Mouse (Mus musculus): ENCODE results near the gene Gpatch11.
"Not testable (repeated sequence)": the region's sequence is repeated elsewhere in the genome, so short reads cannot be mapped to it uniquely, and the experiment has no call there.

Gpatch11 gene

GRCm38 (mm10) chr17:78834856-78835835, at the start of gene Gpatch11, which contains the start of gene Heatr5b:
TSS of gene Gpatch11 (plus strand) at chr17:78835567.
TSS of gene Heatr5b (minus strand) at chr17:78835364.
- DNase-seq (ENCODE audit: low spot score), result peak; percentile 98

- DNase-seq (ENCODE audit: low spot score), result not testable (repeated sequence)
Observed at GRCm38 (mm10) chr17:78788273-78788672, 47.1 kb upstream of the Gpatch11 start.

DNA sequence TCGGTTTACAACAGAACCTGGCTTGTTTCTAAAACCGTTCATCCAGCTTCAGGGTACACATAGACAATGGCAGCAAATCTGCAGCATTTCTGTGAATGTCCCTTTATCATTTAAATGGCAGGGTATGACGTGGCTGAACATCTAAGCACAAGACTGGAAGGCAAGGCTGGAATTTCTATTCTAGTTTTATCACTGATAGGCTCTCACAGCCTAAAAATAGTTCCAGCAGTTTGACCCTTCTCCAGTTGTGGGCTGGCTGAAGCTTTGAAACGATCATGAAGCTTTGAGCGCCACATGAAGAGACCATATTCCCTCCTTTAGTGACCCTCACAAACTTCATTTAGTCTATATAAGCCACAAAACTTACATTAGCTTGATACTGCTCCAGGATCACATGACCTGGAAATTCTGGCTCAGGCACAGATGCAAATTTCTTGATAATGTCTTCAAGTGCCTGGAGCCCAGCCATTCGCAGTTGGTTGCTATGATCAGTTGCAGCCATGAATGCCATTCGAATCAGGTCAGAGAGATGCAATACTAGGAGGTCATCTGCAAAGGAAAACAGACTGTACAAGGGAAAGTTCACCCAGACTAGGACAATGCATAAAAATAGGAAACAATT, 44.2 kb upstream of the Gpatch11 start:
- no peak for DNase-seq (ENCODE audit: low spot score)

GRCm38 (mm10) chr17:78791690-78792070, 43.7 kb upstream of the Gpatch11 start:
- DNase-seq (ENCODE audit: low spot score), result no peak

DNA sequence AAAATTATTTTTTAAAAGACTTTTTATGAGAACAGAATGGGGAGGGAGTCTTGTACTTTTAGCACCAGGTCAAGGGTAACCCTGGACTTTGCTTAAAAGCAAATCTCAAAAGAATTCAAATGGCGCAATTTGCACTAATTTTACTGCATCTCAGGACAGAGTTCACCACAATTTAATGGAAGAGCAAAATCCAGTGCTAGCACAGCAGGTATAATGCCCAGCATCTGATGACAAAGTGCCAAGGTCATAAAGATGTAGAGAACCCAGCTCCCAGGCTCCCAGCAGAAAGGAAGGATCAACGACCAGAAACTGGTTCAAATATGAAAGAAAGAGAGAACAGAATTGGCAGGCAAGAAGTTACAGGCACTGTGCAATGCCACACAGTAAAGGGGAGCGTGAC, 43.2 kb upstream of the Gpatch11 start:
- no peak for DNase-seq (ENCODE audit: low spot score)

DNA sequence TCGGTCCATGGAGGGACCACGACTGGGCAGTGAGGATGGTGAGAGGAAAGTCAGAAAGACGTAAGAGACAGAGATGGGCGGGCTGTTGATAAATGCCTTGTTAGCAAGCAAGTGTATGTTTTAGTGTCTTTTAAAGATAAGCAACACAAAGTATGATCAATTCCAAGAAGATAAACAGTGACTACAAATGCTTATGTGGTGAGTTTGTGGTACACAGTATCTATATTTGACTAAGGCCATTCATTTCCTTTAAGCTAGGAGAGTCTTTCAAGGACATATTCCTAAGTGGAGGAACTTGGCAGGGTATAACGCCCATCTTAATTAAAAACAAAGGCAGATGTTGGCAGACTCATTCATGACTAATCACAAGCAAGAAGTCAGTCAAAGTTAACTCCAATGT, 41.0 kb upstream of the Gpatch11 start:
- no peak for DNase-seq (ENCODE audit: low spot score)

DNA sequence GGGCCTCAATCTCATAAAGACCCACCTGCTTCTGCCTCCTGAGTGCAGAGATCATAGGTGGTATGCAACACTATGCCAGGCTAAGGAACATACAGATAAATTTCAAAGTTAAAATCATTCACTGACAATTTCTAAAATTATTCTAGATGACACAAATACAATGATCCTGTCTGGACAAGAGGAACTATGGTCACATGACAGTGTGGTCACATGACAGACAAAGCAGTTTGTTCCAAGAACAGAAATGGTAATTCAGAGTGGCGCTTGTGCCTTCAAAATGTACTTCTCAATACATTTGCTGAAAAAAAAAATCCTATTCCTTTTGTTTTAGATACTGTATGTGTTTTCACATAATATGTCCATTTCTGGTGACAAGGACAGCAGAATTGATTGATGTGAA, 38.1 kb upstream of the Gpatch11 start:
- DNase-seq (ENCODE audit: low spot score), result no peak

DNA sequence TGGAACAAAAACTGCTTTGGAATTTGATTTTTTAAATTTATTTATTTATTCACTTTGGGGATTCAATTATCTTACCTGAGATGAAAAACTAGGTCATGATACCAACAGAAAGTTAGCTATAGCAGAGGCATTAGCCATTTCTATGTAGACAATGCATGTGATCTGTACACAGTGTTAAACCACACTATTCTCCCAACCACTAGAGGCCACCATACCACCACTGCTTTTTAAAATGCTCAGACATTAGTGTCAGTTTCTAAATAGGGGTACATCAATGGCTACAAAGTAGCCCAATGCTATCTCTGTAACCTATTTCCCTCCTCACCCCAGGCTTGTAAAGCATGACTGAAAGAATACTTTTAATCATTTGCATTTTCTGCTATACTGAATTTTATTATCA, 26.3 kb upstream of the Gpatch11 start:
- no peak for DNase-seq (ENCODE audit: low spot score)

DNA sequence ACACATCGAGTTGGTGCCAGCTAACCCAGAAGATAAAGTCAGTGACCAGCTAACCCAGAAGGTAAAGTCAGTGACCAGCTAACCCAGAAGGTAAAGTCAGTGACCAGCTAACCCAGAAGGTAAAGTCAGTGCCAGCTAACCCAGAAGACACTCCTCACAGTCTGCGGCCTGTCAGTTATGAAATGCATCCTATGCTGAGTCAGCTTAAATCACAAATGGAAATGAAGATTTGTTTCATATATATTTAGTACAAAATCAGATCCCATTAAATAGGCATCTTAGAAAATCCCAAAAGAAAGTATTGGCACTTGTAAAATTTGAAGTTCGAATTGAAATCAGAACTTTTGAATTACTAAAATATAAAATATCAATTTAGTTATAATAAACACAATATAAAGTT, 25.8 kb upstream of the Gpatch11 start:
- no peak for DNase-seq (ENCODE audit: low spot score)

DNA sequence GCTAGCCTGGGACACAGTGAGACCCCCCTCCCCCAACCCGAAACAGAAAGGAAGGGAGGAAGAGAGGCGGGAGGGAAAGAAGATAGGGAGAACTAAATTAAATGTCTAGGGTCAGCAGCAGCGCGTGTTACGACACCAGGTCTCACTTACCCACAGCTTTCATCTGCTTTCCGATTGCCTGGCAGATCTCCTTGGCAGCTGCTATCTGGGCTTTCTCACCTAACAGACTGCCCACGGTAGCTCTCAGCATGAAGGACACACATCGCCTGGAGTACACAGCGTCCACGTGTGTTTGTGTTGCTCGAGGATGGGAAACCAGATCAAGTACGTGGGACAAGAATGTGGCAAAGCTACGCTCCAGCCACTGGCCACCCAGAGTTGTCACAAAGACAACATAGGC, 11.0 kb upstream of the Gpatch11 start:
- DNase-seq (ENCODE audit: low spot score), result no peak

GRCm38 (mm10) chr17:78836056-78836455, 689 bp downstream of the Gpatch11 start:
- no peak for DNase-seq (ENCODE audit: low spot score)

DNA sequence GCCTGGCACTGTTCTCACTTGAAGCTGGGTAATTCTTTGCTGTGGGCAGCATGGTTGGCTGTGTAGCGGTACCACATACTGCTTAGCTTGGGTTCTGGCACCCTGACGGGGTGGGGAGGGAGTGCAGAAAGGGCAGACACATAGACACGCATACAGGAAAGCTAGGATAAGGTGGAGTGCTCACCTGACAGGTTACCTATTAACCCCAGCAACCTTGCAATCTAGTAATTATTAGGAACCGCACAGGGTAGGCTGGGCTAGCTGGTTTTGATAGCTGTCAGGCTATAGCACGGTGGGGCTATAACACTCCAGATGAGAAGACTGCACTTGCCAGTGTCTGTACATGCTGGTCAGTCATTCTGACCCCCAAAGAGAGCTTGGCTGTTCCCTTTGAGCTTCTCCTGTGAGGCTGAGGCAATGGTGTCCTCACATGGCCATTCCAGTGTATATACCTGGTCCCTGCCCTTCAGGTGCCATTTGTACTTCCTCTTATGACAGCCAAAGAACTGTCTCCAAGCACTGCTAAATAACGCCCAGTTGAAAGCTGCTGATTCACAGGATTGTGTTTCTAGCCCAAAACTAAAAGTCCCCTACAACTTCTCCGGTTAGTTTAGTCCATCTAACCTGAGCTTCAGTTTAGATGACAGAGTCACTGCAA, 7.0 kb downstream of the Gpatch11 start:
- DNase-seq (ENCODE audit: low spot score), result no peak

DNA sequence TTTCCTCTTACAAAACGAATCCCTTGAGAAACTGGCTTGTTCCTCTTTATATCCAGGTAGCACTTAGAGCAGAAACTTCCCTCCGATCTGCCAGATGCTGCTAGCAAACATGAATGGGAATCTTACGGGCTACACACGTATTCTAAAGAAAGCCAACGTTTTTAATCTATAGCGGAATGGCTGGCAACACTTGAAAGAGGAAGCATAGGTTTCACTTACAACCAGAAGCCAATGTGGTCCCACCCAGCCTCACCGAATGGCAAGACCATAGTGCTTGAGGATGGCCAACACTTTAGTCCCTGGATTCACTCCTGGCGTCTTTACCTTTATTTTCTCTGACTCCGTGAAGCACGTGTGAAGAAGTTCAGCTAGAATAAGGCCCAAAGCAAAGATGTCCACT, 20.9 kb downstream of the Gpatch11 start:
- no peak for DNase-seq (ENCODE audit: low spot score)

GRCm38 (mm10) chr17:78873886-78874285, 38.5 kb downstream of the Gpatch11 start:
- DNase-seq (ENCODE audit: low spot score), result no peak

- peak; percentile 18 for DNase-seq (ENCODE audit: low spot score)
Observed at GRCm38 (mm10) chr17:78881878-78882304, 46.5 kb downstream of the Gpatch11 start.

GRCm38 (mm10) chr17:78882401-78883112, 47.2 kb downstream of the Gpatch11 start, which contains the start of gene Eif2ak2:
TSS of gene Eif2ak2 (minus strand) at chr17:78882573.
- peak; percentile 89 for DNase-seq (ENCODE audit: low spot score)

DNA sequence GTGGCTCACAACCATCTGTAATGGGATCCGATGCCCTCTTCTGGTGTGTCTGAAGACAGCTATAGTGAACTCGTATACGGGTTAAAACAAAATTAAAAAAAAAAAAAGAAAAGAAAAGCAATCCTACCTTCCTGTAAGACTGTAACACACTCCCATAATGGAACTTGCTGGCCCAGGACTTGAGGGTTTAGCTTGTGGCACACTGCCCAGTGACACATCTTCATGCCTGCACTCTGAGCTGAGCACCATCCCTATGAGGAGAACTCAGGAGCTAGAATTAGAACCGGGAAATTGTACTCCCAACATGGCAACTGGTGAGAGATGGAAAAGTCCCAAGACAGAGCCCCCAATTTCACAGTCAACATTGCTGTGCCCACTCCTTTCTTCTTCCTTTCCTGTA, 47.9 kb downstream of the Gpatch11 start:
- DNase-seq (ENCODE audit: low spot score), result no peak

DNA sequence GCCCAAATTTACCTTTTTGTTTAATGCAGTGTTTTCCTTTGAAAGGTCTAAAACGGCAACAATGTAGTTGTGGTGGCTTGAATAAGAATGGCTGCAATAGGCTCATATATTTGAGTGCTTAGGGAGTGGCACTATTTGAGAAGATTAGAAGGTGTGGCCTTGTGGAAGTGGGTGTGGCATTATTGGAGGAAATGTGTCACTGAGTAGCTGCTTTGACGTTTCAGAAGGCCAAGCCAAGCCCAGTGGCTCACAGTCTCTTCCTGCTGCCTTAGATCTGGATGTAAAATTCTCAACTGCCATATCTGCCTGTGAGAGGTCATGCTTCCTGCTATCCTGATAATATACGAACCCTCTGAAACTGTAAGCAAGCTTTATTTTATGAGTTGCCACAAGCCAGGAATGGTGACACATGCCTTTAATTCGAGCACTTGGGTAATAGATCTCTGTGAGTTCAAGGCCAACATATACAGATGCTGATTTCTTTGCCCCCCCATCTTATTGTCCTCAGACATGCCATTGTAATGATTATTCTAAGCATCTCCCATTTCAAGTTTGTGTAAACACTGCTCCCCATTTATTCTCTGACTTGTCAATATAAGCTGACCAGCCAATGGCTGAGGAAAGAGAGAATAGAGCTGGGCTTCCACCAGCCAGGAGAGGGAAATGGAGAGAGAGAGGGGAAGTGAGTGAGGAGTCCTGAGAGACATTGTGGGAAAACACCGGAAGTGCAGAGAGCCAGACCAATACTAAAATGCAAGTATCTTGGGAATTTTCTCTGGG, 50.1 kb downstream of the Gpatch11 start:
- no peak for DNase-seq (ENCODE audit: low spot score)

- DNase-seq (ENCODE audit: low spot score), result no peak
Observed at GRCm38 (mm10) chr17:78888554-78888953, 53.2 kb downstream of the Gpatch11 start.

- DNase-seq (ENCODE audit: low spot score), result no peak
Observed at GRCm38 (mm10) chr17:78889184-78889583, 53.8 kb downstream of the Gpatch11 start.

DNA sequence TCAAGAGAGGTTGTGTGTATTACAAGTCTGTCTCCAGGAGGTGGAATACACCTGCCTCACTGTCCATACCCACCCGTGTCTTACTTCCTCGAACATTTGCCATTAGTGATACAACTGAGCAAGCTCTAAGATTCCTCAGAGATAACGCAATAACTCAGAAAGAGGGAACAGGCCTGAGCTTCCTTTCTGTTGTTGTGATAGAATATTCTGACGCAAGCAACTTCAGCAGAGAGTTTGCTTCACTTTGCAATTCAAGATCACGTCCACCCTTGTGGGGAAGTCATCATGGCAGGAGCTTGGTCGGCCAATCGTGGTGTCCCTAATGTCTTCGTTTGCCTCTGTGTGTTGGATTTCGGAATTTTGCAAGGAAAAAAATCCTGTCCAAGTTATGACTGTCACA, 55.7 kb downstream of the Gpatch11 start:
- peak; percentile 21 for DNase-seq (ENCODE audit: low spot score)

Measured in lung, postnatal 25 days (tissue).